Mouse (Mus musculus): ENCODE results near the gene Plcxd1.

GRCm38 (mm10) chr5:110100921-110101631 is 1.3 kb downstream of the Plcxd1 start:
- TF ChIP-seq CTCF (IDR thresholded peaks at IDR 0.05) (no peak), EP300 (IDR thresholded peaks at IDR 0.05) (no peak)

Data from lung, postnatal 0 days (tissue).